Mouse (Mus musculus): ENCODE data around the gene Mtrr.

DNA sequence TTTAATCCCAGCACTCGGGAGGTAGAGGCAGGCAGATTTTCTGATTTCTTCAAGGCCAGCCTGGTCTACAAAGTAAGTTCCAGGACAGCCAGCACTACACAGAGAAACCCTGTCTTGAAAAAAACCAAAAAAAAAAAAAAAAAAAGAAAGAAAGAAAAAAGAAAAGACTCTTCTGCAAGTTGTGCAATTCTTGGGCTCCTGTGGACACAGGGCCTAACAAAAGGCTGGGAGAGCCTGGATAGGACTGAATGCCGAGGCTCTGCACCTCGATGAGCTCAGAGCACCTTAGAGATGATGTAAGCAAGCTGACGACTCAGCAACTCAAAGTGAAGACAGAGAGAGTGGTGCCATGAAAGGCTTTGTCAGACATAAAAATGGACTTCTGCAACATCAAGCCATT, 7.6 kb downstream of the Mtrr start:
- TF ChIP-seq CTCF (conservative IDR thresholded peaks at IDR 0.05; ENCODE audit: insufficient read depth, insufficient read length, low read depth, low read length) (no peak), POLR2A (IDR thresholded peaks at IDR 0.05; ENCODE audit: low read depth, low read length) (no peak)
